Mouse (Mus musculus) bone marrow, adult 2 months (tissue): ENCODE results near the gene Gm9758. TPM values are rescaled to one million over a fixed set of nuclear protein-coding genes. Genes with fewer than 3 reads are reported as not detected.
"Not testable (repeated sequence)": the region's sequence is repeated elsewhere in the genome, so short reads cannot be mapped to it uniquely, and the experiment has no call there.

Source experiments
- H3K27ac ChIP-seq: fragments of 200-500 bp; 2 replicates; pipeline ENCODE4 v1.5.1; 2012; ENCODE audit warnings: low read depth, mild to moderate bottlenecking, control low read depth, inconsistent platforms, low read length; ENCODE audit not compliant: control insufficient read depth, poor library complexity, insufficient read depth
- H3K4me1 ChIP-seq: fragments of 200-500 bp; 2 replicates; pipeline ENCODE4 v1.6.1; 2011; ENCODE audit warnings: low read length; ENCODE audit not compliant: control insufficient read depth, insufficient read depth
- H3K4me3 ChIP-seq: fragments of 200-500 bp; replicated peaks from 2 replicates; pipeline ENCODE3; 2011; ENCODE audit warnings: mild to moderate bottlenecking, low read depth, low read length, control low read depth; ENCODE audit not compliant: control insufficient read depth
- WGBS: fragments of 180-500 bp; shearing (Covaris S2); methylation state at CpG from one replicate; pipeline ENCODE4 v1.1.7; 2018; 5-methylcytosine and 5-hydroxymethylcytosine counted together
- polyA plus RNA-seq: library from polyadenylated mRNA; stranded (reverse); fragments of >200 nt; gene quantifications from 2 replicates; pipeline ENCODE4 v1.2.4, GENCODE M21; 2011; ENCODE audit warnings: low replicate concordance; ENCODE audit not compliant: missing spikeins, insufficient read depth, insufficient read length

Gene Gm9758
- not detected in 2 replicates for polyA plus RNA-seq

DNA sequence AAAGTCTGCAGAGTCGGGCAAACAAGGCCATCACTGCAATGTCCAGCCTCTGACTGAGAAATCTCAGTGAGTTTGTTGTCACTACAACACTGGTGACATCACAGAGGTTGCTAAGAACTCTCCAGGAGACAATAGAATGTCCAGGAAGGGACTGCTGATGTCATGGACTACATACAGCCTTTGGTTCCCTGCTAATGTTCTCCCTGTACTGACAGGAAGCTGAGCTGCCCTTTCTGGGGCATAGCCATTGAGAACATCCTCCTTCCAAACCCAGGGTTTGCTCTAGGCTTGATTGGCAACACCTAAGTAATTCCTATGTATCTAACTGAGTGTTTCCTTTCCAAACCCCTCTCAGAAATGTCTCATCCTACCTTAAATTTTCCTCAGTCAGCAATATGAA lies at the start of gene Gm9758:
Gm9758 (minus strand) TSS at position 101 of the 400 bp plus-strand sequence.
- H3K4me1 ChIP-seq, H3K4me3 ChIP-seq, H3K27ac ChIP-seq: not testable (repeated sequence)
- 36% methylated on average over 1 of the region's 1 CpGs for WGBS

DNA sequence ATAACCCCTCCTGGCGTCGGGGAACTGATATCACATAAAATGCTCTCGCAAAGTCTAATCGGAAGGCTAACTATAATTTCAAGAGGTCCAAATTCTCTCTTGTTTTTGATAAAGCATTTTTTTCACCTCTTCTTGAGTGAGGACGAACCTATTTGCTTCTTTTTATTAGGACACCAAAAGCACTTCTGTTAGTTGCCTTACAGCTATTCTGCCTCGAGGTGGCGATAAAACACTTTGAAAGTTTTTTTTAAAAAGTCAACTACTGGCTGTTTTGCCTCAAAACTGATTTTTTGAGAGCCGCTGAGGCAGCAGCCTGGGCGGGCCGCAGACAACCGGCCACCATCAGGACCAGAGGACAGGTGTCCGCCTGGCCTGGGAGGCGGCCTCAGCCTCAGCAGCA lies 49.1 kb upstream of the Gm9758 start:
- 75% methylated on average over 13 of the region's 13 CpGs for WGBS
- H3K4me1 ChIP-seq, H3K27ac ChIP-seq, H3K4me3 ChIP-seq: not testable (repeated sequence)

GRCm38 (mm10) chr5:14961502-14961901 lies 46.8 kb upstream of the Gm9758 start:
- H3K27ac ChIP-seq, H3K4me3 ChIP-seq, H3K4me1 ChIP-seq: not testable (repeated sequence)
- WGBS = 70% methylated on average over 4 of the region's 4 CpGs

- WGBS = 84% methylated on average over 1 of the region's 1 CpGs
- not testable (repeated sequence) for H3K27ac ChIP-seq
These were observed 41.4 kb upstream of the Gm9758 start for GRCm38 (mm10) chr5:14955928-14956706.

DNA sequence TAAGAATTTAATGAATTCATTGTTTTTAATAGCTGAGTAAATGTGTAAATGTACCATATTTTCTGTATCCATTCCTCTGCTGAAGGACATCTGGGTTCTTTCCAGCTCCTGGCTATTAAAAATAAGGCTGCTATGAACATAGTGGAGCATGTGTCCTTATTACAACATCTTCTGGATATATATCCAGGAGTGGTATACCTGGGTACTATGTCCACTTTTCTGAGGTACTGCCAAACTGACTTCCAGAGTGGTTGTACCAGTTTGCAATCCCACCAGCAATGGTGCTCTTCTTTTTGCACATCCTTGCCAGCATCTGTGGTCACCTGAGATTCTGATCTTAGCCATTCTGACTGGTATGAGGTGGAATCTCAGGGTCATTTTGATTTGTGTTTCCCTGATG lies 38.9 kb upstream of the Gm9758 start:
- not testable (repeated sequence) for H3K4me3 ChIP-seq, H3K4me1 ChIP-seq, H3K27ac ChIP-seq

More at GRCm38 (mm10) chr5:14955928-14956706, 41.4 kb upstream of the Gm9758 start:
- H3K4me3 ChIP-seq, H3K4me1 ChIP-seq: not testable (repeated sequence)

DNA sequence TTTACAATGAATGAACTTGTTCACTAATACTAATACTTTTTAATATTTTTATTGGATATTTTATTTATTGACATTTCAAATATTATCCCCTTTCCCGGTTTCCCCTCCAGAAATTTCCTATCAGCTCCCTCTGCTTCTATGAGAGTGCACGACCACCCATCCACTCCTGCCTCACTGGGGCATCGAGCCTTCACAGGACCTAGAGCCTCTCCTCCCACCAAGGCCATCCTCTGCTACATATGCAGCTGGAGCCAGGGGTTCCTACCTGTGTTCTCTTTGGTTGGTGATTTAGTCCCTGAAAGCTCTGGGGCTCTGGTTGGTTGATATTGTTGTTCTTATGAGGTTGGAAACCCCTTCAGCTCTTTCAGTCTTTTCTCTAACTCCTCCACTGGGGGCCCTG lies 38.0 kb upstream of the Gm9758 start:
- not testable (repeated sequence) for H3K4me3 ChIP-seq, H3K4me1 ChIP-seq, H3K27ac ChIP-seq
- WGBS = 62% methylated on average over 3 of the region's 3 CpGs

GRCm38 (mm10) chr5:14951822-14952221 lies 37.1 kb upstream of the Gm9758 start:
- not testable (repeated sequence) for H3K4me3 ChIP-seq, H3K4me1 ChIP-seq, H3K27ac ChIP-seq
- WGBS = 59% methylated on average over 7 of the region's 7 CpGs

DNA sequence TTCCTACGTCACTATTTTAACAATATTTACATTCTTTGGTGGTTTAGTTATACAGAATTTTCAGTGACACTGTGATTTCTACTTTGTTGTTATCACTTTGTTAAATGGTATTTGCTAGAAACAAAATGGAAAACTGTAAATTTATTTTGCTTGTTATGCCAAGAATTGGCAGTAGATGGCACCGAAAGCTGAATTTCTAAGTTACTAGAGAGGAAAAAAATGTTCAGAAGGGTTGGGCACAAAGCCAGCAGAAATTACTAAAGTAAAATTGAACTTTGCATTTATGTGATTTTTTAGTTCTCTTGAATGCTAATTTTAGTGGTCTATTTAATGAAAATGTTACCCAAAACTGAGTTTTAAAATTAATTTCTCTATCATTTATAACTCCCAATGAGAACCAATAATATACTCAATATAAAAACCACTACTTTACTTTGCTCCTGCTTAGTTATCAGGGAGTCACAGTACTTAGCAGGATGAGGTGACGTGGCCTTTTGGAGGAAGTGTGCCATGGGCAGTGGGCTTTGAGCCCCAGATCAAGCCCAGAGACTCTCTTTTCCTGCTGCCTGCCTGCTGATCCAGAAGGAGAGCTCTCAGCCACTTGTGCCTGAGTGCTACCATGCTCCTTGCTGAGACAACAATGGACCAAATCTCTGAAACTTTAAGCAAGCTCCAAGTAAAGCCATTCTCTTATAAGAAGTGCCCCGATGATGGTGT lies 32.9 kb upstream of the Gm9758 start:
- not testable (repeated sequence) for H3K27ac ChIP-seq, H3K4me1 ChIP-seq, H3K4me3 ChIP-seq
- WGBS = 55% methylated on average over 4 of the region's 4 CpGs

DNA sequence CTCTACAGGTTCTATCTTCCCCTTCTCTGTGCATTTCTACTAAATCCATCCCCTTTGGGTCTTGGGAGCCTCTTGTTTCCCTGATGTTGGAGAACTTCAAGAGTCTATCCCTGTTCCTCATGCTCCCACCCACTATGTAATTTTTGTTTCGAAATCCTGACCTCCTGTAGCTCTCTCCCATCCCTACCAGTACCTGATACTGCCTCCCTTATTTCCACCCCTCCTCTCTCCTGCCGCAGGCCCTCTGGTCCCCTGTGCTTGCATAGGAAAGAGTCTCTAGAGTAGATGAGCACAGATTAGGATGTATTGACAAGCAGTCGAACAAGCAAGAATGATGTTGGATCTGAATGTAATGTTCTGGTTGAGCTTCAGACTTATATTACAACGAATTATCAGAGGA lies 30.8 kb upstream of the Gm9758 start:
- not testable (repeated sequence) for H3K4me3 ChIP-seq, H3K4me1 ChIP-seq, H3K27ac ChIP-seq
- 54% methylated on average over 4 of the region's 4 CpGs for WGBS

GRCm38 (mm10) chr5:14941043-14941442 lies 26.3 kb upstream of the Gm9758 start:
- H3K4me1 ChIP-seq, H3K4me3 ChIP-seq, H3K27ac ChIP-seq: not testable (repeated sequence)
- WGBS = 72% methylated on average over 1 of the region's 1 CpGs

DNA sequence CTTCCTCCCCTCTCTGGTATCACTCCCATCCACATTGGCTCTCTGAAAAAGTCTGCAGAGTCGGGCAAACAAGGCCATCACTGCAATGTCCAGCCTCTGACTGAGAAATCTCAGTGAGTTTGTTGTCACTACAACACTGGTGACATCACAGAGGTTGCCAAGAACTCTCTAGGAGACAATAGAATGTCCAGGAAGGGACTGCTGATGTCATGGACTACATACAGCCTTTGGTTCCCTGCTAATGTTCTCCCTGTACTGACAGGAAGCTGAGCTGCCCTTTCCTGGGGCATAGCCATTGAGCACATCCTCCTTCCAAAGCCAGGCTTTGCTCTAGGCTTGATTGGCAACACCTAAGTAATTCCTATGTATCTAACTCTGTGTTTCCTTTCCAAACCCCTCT lies 23.6 kb upstream of the Gm9758 start, which contains the start of gene Speer4e:
Speer4e (minus strand) TSS at position 101 of the 400 bp plus-strand sequence.
- 29% methylated on average over 1 of the region's 1 CpGs for WGBS

GRCm38 (mm10) chr5:14933721-14934120 lies 19.0 kb upstream of the Gm9758 start:
- H3K4me1 ChIP-seq, H3K4me3 ChIP-seq, H3K27ac ChIP-seq: not testable (repeated sequence)
- WGBS = 59% methylated on average over 5 of the region's 6 CpGs

More for the DNA sequence above, 23.6 kb upstream of the Gm9758 start, which contains the start of gene Speer4e:
- not testable (repeated sequence) for H3K4me3 ChIP-seq, H3K4me1 ChIP-seq, H3K27ac ChIP-seq

DNA sequence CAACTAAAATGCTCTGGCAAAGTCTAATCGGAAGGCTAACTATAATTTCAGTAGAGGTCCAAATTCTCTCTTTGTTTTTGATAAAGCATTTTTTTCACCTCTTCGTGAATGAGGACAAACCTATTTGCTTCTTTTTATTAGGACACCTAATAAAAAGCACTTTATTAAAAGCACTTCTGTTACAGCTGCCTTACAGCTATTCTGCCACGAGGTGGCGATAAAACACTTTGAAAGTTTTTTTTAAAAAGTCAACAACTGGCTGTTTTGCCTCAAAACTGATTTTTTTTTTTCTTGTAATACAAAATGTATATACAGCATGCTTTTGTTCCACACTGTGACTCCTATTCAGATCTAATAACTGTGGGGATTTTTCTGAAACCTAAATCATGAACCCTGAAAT lies 12.3 kb upstream of the Gm9758 start:
- 29% methylated on average over 4 of the region's 4 CpGs for whole genome bisulfite sequencing
- not testable (repeated sequence) for H3K27ac ChIP-seq, H3K4me1 ChIP-seq, H3K4me3 ChIP-seq
